Mouse (Mus musculus) heart, postnatal 25 days (tissue): ENCODE data around the gene Sdcbp2. TPM values are rescaled to one million over a fixed set of nuclear protein-coding genes. Genes with fewer than 3 reads are reported as not detected.

Experiments used
- DNase-seq: peaks from one replicate; pipeline ENCODE4 v3.0.0; 2022; ENCODE audit warnings: low spot score
- intact Hi-C: fragments of 180-260 bp; cut with DNase I; formaldehyde crosslinking; loops from one replicate; pipeline ENCODE4 v1.15.1; 2025
- total RNA-seq, 2 experiments: library from RNA; stranded (reverse); gene quantifications; 2 replicates each; pipeline ENCODE4 v1.2.3; 2021

The Sdcbp2 gene
- total RNA-seq, 2 experiments from 2014 or later, result 1.0 to 2.3 TPM

GRCm38 (mm10) chr2:151623776-151624175 lies 51.4 kb downstream of the Sdcbp2 start:
- no peak for DNase-seq
- intact Hi-C loops, result no loop called here

- no peak for DNase-seq
- intact Hi-C loops, result no loop called here
These were observed 53.9 kb downstream of the Sdcbp2 start for GRCm38 (mm10) chr2:151626296-151626695.

GRCm38 (mm10) chr2:151628011-151628410 lies 55.6 kb downstream of the Sdcbp2 start:
- DNase-seq, result no peak
- intact Hi-C loops, result no loop called here

GRCm38 (mm10) chr2:151629310-151629709 lies 56.9 kb downstream of the Sdcbp2 start:
- intact Hi-C loops, result no loop called here

GRCm38 (mm10) chr2:151631406-151632158 lies 59.2 kb downstream of the Sdcbp2 start:
- DNase-seq, result no peak
- intact Hi-C loops, result loop anchor here (5.0 kb wide), 1 partner anchor 139 kb away; the partner anchor contains the start of gene Nsfl1c

More at GRCm38 (mm10) chr2:151629310-151629709, 56.9 kb downstream of the Sdcbp2 start:
- no peak for DNase-seq

GRCm38 (mm10) chr2:151632159-151632814 lies 59.9 kb downstream of the Sdcbp2 start, which contains the start of gene Snph:
Gene Snph (minus strand): TSS chr2:151632593.
- intact Hi-C loops, result loop anchor here (5.0 kb wide), 1 partner anchor 140 kb away; the partner anchor contains the start of gene Nsfl1c
- DNase-seq, result peak; percentile 22

GRCm38 (mm10) chr2:151632982-151633381 lies 60.6 kb downstream of the Sdcbp2 start:
- DNase-seq, result no peak
- intact Hi-C loops, result loop anchor here (5.0 kb wide), 1 partner anchor 141 kb away; the partner anchor contains the start of gene Nsfl1c

- intact Hi-C loops, result loop anchor here (5.0 kb wide), 1 partner anchor 143 kb away; the partner anchor contains the start of gene Nsfl1c
- DNase-seq, result no peak
These were observed 62.5 kb downstream of the Sdcbp2 start for GRCm38 (mm10) chr2:151634903-151635302.

- intact Hi-C loops, result no loop called here
- DNase-seq, result no peak
These were observed 63.1 kb downstream of the Sdcbp2 start for GRCm38 (mm10) chr2:151635362-151636014.

GRCm38 (mm10) chr2:151636015-151636402 lies 63.6 kb downstream of the Sdcbp2 start:
- intact Hi-C loops, result no loop called here

More at GRCm38 (mm10) chr2:151636015-151636402, 63.6 kb downstream of the Sdcbp2 start:
- no peak for DNase-seq

Other genes starting within 250 kb of the Sdcbp2 start
- not detected for gene 4921509C19Rik, start 96.5 kb upstream of the Sdcbp2 start, total RNA-seq
- 10 to 100 TPM; 78.5 to 80.0 TPM for gene Nsfl1c, start 78.4 kb upstream of the Sdcbp2 start, total RNA-seq
- 100 to 1,000 TPM; 240 to 249 TPM for gene Fkbp1a, start 30.1 kb upstream of the Sdcbp2 start, total RNA-seq
- gene Snph, start 60.0 kb downstream of the Sdcbp2 start, total RNA-seq, result 1 to 10 TPM; 5.3 TPM
- gene Rad21l, start 95.9 kb downstream of the Sdcbp2 start, total RNA-seq, result not detected
- 1 to 10 TPM; 5.3 to 5.7 TPM for gene Tmem74b, start 129.4 kb downstream of the Sdcbp2 start, total RNA-seq
- gene Psmf1, start 171.6 kb downstream of the Sdcbp2 start, total RNA-seq, result 10 to 100 TPM; 23.0 to 24.0 TPM